Mouse (Mus musculus): ENCODE data around the gene Car11.

The Car11 gene

DNA sequence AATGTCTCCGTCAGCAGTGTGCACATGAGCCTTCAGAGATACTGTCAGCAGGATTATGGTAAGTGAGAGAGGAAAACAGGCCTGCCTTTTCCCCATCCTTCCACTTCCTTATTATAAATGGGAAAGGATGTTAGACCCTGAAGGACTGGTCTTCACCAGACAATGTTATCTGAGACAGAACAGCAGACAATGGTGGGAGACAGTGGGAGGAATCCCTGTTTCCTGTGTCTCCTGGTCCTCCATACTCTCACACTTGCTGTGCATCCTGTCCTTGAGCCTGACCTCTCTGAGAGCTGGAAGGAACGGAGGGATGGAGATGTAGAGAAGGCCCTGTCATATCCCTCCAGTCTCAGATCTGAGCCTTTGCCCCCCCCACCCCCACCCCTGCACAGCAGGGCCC is 7.3 kb upstream of the Car11 start:
- no peak for DNase-seq (ENCODE audit: low spot score)

GRCm38 (mm10) chr7:45693921-45694591 is 5.6 kb upstream of the Car11 start, which contains the start of gene Sec1:
Sec1 (minus strand) TSS chr7:45694402.
- no peak for DNase-seq (ENCODE audit: low spot score)

GRCm38 (mm10) chr7:45695098-45695497 is 4.5 kb upstream of the Car11 start:
- DNase-seq (ENCODE audit: low spot score) = no peak

GRCm38 (mm10) chr7:45697894-45698293 is 1.7 kb upstream of the Car11 start:
- no peak for DNase-seq (ENCODE audit: low spot score)

- DNase-seq (ENCODE audit: low spot score) = peak; percentile 85
Measured at GRCm38 (mm10) chr7:45700301-45701015, 815 bp downstream of the Car11 start.

GRCm38 (mm10) chr7:45701072-45701471 is 1.4 kb downstream of the Car11 start:
- no peak for DNase-seq (ENCODE audit: low spot score)

- no peak for DNase-seq (ENCODE audit: low spot score)
Measured at GRCm38 (mm10) chr7:45701607-45702006, 2.0 kb downstream of the Car11 start.

DNA sequence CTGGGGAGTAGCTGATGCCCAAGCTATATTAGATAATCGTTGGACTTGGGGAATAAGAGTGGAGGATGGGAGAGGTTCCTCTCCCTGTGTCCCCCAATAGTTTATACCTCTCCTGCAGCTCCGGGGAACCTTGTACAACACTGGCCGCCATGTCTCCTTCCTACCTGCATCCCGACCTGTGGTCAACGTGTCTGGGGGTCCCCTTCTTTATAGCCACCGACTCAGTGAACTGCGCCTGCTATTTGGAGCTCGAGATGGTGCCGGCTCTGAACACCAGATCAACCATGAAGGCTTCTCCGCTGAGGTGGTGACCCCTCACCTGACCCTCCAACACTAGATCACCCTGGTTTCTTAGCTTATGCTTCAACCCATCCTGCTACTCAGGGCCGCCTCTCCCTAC is 2.7 kb downstream of the Car11 start:
- no peak for DNase-seq (ENCODE audit: low spot score)

DNA sequence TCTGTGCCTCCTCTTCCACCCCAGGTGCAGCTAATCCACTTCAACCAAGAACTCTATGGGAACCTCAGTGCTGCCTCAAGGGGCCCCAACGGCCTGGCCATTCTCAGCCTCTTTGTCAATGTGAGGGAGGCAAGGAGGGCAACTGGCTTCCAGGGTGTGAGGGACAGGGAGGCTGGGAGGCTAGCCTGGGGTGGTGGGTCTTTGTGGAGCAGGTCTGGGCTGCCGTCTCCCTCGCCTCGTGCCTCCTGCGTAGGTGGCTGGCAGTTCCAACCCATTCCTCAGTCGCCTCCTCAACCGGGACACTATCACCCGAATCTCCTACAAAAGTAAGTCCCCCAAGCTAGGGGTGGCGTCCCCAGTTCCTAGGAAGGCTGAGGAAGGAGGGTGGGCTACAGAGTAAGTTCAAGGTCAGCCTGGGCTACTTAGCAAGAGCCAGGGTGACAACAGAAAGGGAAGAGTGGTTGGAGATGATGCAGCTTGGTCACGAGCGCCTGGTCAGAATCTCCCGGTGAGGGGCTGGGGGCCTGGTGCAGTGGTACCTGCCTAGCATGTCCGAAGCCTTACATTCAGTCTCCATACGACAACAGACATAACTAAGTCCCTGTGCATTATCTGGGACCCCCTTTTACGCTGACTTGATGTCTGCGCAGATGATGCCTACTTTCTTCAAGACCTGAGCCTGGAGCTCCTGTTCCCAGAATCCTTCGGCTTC is 3.3 kb downstream of the Car11 start:
- DNase-seq (ENCODE audit: low spot score) = no peak

GRCm38 (mm10) chr7:45703521-45704033 is 3.9 kb downstream of the Car11 start:
- no peak for DNase-seq (ENCODE audit: low spot score)

DNA sequence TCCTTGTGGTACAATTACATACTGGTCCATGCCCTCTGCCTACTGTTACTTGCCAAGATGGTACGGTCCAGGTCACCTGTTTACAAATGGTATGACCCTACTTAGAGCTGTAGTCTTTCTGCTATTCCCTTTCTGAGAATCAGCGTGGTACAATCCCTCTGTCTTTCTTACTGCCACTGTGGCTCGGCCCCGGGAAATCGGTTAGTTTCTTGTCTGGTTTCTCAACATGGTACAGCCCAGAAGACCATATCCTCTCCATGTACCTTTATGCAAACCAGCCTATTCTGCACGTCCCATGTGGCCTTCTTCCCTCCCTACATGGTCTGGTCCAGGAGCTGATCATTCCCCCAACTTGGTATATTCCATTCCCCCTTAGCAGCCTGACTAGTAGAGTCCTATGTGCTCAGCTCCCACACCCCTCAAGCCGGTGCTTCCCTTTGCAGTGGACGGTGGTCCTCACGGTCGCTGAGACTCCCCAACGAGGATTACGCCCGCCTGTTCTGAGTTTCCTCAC is 4.5 kb downstream of the Car11 start:
- DNase-seq (ENCODE audit: low spot score) = peak; percentile 88

DNA sequence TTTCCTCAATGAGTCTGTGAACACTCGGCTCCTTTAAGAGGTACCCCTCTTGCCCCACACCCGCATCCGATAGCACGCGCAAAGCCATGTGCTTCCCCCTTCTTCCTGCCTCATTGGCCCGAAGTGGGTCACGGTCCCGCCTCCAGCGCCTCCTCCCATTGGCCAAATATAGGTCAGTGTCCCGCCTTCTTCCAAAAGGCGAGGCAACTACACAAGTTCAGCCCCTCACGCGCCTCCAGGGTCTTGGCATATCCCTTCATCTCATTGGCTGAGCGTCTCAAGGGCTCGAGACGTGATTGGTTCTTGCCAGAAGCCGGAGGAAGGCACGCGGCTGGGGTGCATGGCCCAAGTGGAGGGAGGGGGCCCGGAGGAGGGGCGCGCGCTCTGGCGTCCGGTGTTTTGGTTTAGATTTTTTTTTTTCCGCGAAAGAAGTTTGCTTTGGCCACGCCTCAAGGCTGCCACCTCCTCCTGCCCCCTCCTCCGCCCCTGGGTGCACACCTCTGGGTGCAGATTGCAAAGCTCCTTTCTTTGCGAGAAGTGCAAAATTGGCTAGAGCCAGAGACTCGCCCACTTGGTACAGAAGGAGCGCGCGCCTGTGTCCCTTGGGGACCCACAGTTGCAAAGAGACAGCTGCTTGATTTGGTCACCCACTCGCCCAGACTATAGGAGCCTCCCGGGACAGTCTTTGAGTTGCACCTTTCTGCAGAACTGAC is 5.2 kb downstream of the Car11 start, which contains the start of gene Dbp:
Gene Dbp, plus strand, starts transcription at position 359 of the 713 bp plus-strand sequence.
- peak; percentile 98 for DNase-seq (ENCODE audit: low spot score)

DNA sequence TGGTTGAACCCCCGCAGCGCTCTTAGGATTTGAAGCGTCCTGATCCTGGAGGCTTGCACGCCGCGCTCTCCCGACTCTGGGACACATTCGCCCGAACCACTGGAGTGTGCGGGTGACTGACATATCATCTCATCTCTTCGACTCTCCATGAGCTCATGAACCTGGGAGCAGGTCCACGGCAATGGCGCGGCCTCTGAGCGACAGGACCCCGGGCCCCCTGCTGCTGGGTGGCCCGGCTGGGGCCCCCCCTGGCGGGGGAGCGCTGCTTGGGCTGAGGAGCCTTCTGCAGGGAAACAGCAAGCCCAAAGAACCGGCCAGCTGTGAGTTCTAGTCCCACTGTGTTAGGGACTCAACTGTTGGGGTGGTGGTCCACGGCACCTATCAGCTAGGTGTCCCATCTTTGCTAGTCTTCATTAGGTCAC is 5.8 kb downstream of the Car11 start:
- DNase-seq (ENCODE audit: low spot score) = no peak

DNA sequence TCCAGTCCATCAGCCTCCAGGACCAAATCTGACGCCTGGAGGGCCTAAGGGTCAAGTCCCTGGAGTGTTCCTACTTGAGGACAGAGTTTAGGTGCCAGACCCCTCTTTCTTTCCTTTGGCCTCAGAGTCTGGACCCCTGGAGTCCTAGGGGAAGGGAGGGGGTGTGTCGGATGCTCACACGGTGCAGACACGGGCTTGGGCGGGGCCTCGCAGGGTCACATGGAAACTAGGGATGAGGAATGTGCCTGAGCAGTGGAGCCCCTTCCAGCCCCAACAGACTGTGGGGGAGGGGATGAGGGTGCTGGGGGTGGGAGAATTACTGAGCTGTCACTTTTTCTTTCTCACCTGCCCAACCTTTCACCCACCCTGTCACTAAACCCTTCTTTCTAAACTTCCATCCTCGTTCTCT is 6.2 kb downstream of the Car11 start:
- DNase-seq (ENCODE audit: low spot score) = no peak

GRCm38 (mm10) chr7:45706721-45707241 is 7.1 kb downstream of the Car11 start:
- DNase-seq (ENCODE audit: low spot score) = peak; percentile 75

- peak; percentile 88 for DNase-seq (ENCODE audit: low spot score)
Measured at GRCm38 (mm10) chr7:45707375-45707967, 7.8 kb downstream of the Car11 start.

GRCm38 (mm10) chr7:45708221-45708761 is 8.6 kb downstream of the Car11 start:
- no peak for DNase-seq (ENCODE audit: low spot score)

- no peak for DNase-seq (ENCODE audit: low spot score)
Measured at GRCm38 (mm10) chr7:45709036-45709435, 9.4 kb downstream of the Car11 start.

- no peak for DNase-seq (ENCODE audit: low spot score)
Measured at GRCm38 (mm10) chr7:45709677-45710355, 10.2 kb downstream of the Car11 start.

All from retina, embryonic 14.5 days (tissue).